Comparison of ENCODE assay signal across 8 mouse cellular contexts in genomic region chr16:17554702-17555101, GRCm38 (mm10). TPM values are rescaled to one million over a fixed set of nuclear protein-coding genes. Genes with fewer than 3 reads are reported as not detected.
DNase-seq lines count a peak whose midpoint lies in the region; ATAC-seq and TF ChIP-seq lines count a peak whose summit lies in the region.
"Not testable (repeated sequence)": the region's sequence is repeated elsewhere in the genome, so short reads cannot be mapped to it uniquely, and the experiment has no call there.
"Had no signal": no experiment of that assay in that cellular context is flagged by ENCODE, and none has a peak within 500 bp of the region (broad histone marks: within the 10 kb centered on the region; RNA-seq: fewer than 3 reads in every experiment).

No protein-coding gene starts in this region.

- peaks cover 28% of the 10 kb centered on the region for H3K4me1 ChIP-seq in embryonic facial prominence, embryonic 13.5 days
- H3K4me1 ChIP-seq in heart, embryonic 12.5 days (replicated peaks): peaks cover 41% of the 10 kb centered on the region
- H3K4me1 ChIP-seq in hindbrain, postnatal 0 days (ENCODE audit: insufficient read depth, low read length): not testable (repeated sequence)
- H3K4me1 ChIP-seq in neural tube, embryonic 15.5 days: peaks cover 24% of the 10 kb centered on the region

- not testable (repeated sequence) for H3K9me3 ChIP-seq in embryonic facial prominence, embryonic 13.5 days; heart, embryonic 12.5 days (replicated peaks); hindbrain, postnatal 0 days (ENCODE audit: low read length); neural tube, embryonic 15.5 days (replicated peaks)

- DNase-seq in R1 (ENCODE audit: low read depth, low spot score): peak; percentile 69
- not testable (repeated sequence) for DNase-seq in hindbrain, postnatal 0 days (ENCODE audit: low spot score)
- DNase-seq in liver: peak; percentile 72

- not testable (repeated sequence) for TF ChIP-seq CTCF in hindbrain, postnatal 0 days (IDR thresholded peaks at IDR 0.05; ENCODE audit: low read depth)

- not testable (repeated sequence) for ATAC-seq in embryonic facial prominence, embryonic 13.5 days (ENCODE audit: insufficient number of reproducible peaks, insufficient read depth, low FRiP score, low TSS enrichment, low read depth); hindbrain, postnatal 0 days; neural tube, embryonic 15.5 days (ENCODE audit: low FRiP score)
- ATAC-seq in heart, embryonic 12.5 days (ENCODE audit: insufficient number of reproducible peaks, low FRiP score): peak; percentile 73

- H3K4me2 ChIP-seq in embryonic facial prominence, embryonic 13.5 days: 0 out of 2 replicates have a peak overlapping the region, but pooled peaks have one; percentile 52
- peak overlapping the region; percentile 69 for H3K4me2 ChIP-seq in heart, embryonic 12.5 days
- H3K4me2 ChIP-seq in hindbrain, postnatal 0 days (ENCODE audit: low read depth, low read length): not testable (repeated sequence)
- H3K4me2 ChIP-seq in neural tube, embryonic 15.5 days: peak overlapping the region; percentile 54

- not testable (repeated sequence) for H3K79me2 ChIP-seq in macrophage (ENCODE audit: inconsistent target)

- not testable (repeated sequence) for H3K36me3 ChIP-seq in embryonic facial prominence, embryonic 13.5 days; heart, embryonic 12.5 days; hindbrain, postnatal 0 days (ENCODE audit: insufficient read depth, low read length); macrophage (ENCODE audit: inconsistent target); neural tube, embryonic 15.5 days

- WGBS in embryonic facial prominence, embryonic 13.5 days: 19% methylated on average over 4 of the region's 4 CpGs
- 8% methylated on average over 4 of the region's 4 CpGs for WGBS in heart, embryonic 12.5 days
- WGBS in hindbrain, postnatal 0 days: 24% methylated on average over 4 of the region's 4 CpGs
- WGBS in macrophage (ENCODE audit: missing documents): 79% methylated on average over 4 of the region's 4 CpGs
- 14% methylated on average over 4 of the region's 4 CpGs for WGBS in neural tube, embryonic 15.5 days

- not testable (repeated sequence) for H3K27ac ChIP-seq in embryonic facial prominence, embryonic 13.5 days; macrophage; neural tube, embryonic 15.5 days (replicated peaks)
- peak overlapping the region; percentile 92 for H3K27ac ChIP-seq in heart, embryonic 12.5 days (ENCODE audit: poor library complexity, severe bottlenecking)
- H3K27ac ChIP-seq in hindbrain, postnatal 0 days: peak overlapping the region; percentile 65; the same call in 1 of the 2 replicates

- not testable (repeated sequence) for H3K4me3 ChIP-seq in embryonic facial prominence, embryonic 13.5 days; hindbrain, postnatal 0 days (ENCODE audit: low read length); neural tube, embryonic 15.5 days (replicated peaks)
- H3K4me3 ChIP-seq in heart, embryonic 12.5 days: peak overlapping the region; percentile 32; the same call in 1 of the 2 replicates
- H3K4me3 ChIP-seq in macrophage (ENCODE audit: inconsistent target): peak overlapping the region; percentile 26; the same call in 1 of the 2 replicates

- H3K9ac ChIP-seq in embryonic facial prominence, embryonic 13.5 days; heart, embryonic 12.5 days; hindbrain, postnatal 0 days (replicated peaks; ENCODE audit: low read length); neural tube, embryonic 15.5 days (replicated peaks): not testable (repeated sequence)

- H3K27me3 ChIP-seq in embryonic facial prominence, embryonic 13.5 days: peaks cover 13% of the 10 kb centered on the region
- H3K27me3 ChIP-seq in heart, embryonic 12.5 days (replicated peaks); hindbrain, postnatal 0 days (ENCODE audit: insufficient read depth, low read length); neural tube, embryonic 15.5 days (replicated peaks): not testable (repeated sequence)

RNA-seq across cellular contexts. Expression of gene Lrrc74b, which starts 6.3 kb away (rescaled TPM):
- polyA plus RNA-seq in embryonic facial prominence, embryonic 13.5 days (2015; fragmentation: Nextera tagmentation; extraction: Ambion mirVana): not detected in 2 replicates
- polyA plus RNA-seq in heart, embryonic 12.5 days (2016; fragmentation: Nextera tagmentation; extraction: Ambion mirVana): 0.09 and 0.23 TPM in 2 replicates
- 2.3 and 2.4 TPM in 2 replicates for total RNA-seq in hindbrain, postnatal 0 days (2014; rRNA removed)
- 2.0 and 2.1 TPM in 2 replicates for polyA plus RNA-seq in hindbrain, postnatal 0 days (2015; fragmentation: Nextera tagmentation; extraction: Ambion mirVana)
- total RNA-seq in macrophage (2018; cell fraction: chromatin; rRNA removed): not detected
- total RNA-seq in macrophage (2018; cell fraction: cytosol; rRNA removed): not detected
- total RNA-seq in macrophage (2018; cell fraction: nucleus; rRNA removed): under 1 TPM in 1 of 26 experiments, not detected in 25; 0.28 TPM
- not detected in 3 replicates for polyA plus RNA-seq in macrophage (2018)
- 0.98 and 1.3 TPM in 2 replicates for polyA plus RNA-seq in neural tube, embryonic 15.5 days (2015; fragmentation: Nextera tagmentation; extraction: Ambion mirVana)
- total RNA-seq: liver, adult 2 months had no signal
- polyA plus RNA-seq: liver, adult 2 months had no signal

RNA-seq across cellular contexts. Expression of gene P2rx6, which starts 7.0 kb away (rescaled TPM):
- polyA plus RNA-seq in embryonic facial prominence, embryonic 13.5 days (2015; fragmentation: Nextera tagmentation; extraction: Ambion mirVana): 0.08 and 0.32 TPM in 2 replicates
- 0.86 and 1.2 TPM in 2 replicates for polyA plus RNA-seq in heart, embryonic 12.5 days (2016; fragmentation: Nextera tagmentation; extraction: Ambion mirVana)
- 3.4 and 5.1 TPM in 2 replicates for total RNA-seq in hindbrain, postnatal 0 days (2014; rRNA removed)
- polyA plus RNA-seq in hindbrain, postnatal 0 days (2015; fragmentation: Nextera tagmentation; extraction: Ambion mirVana): 2.3 and 3.0 TPM in 2 replicates
- total RNA-seq in macrophage (2018; cell fraction: chromatin; rRNA removed): 1 to 10 TPM in 9 of 26 experiments, under 1 TPM in 7, not detected in 10; 0.21 to 2.2 (median 1.0) TPM
- total RNA-seq in macrophage (2018; cell fraction: cytosol; rRNA removed): under 1 TPM; 0.14 to 0.68 (median 0.38) TPM
- 1 to 10 TPM in 4 of 26 experiments, under 1 TPM in 16, not detected in 6; 0.34 to 1.3 (median 0.73) TPM for total RNA-seq in macrophage (2018; cell fraction: nucleus; rRNA removed)
- polyA plus RNA-seq in macrophage (2018): 0.20 to 0.42 TPM (median 0.41 TPM) in 3 replicates
- 2.6 and 2.8 TPM in 2 replicates for polyA plus RNA-seq in neural tube, embryonic 15.5 days (2015; fragmentation: Nextera tagmentation; extraction: Ambion mirVana)
- polyA plus RNA-seq: liver, adult 2 months had no signal

RNA-seq across cellular contexts. Expression of gene Thap7, which starts 23.8 kb away (rescaled TPM):
- 72.5 and 75.2 TPM in 2 replicates for polyA plus RNA-seq in embryonic facial prominence, embryonic 13.5 days (2015; fragmentation: Nextera tagmentation; extraction: Ambion mirVana)
- 35.9 and 37.0 TPM in 2 replicates for polyA plus RNA-seq in heart, embryonic 12.5 days (2016; fragmentation: Nextera tagmentation; extraction: Ambion mirVana)
- total RNA-seq in hindbrain, postnatal 0 days (2014; rRNA removed): 61.0 and 66.8 TPM in 2 replicates
- polyA plus RNA-seq in hindbrain, postnatal 0 days (2015; fragmentation: Nextera tagmentation; extraction: Ambion mirVana): 57.5 and 59.5 TPM in 2 replicates
- 10 to 100 TPM in 18 of 26 experiments, 1 to 10 TPM in 8; 3.2 to 34.6 (median 15.7) TPM for total RNA-seq in macrophage (2018; cell fraction: chromatin; rRNA removed)
- 10 to 100 TPM; 12.1 to 39.3 (median 29.4) TPM for total RNA-seq in macrophage (2018; cell fraction: cytosol; rRNA removed)
- 10 to 100 TPM in 23 of 26 experiments, 1 to 10 TPM in 3; 4.7 to 38.1 (median 16.6) TPM for total RNA-seq in macrophage (2018; cell fraction: nucleus; rRNA removed)
- polyA plus RNA-seq in macrophage (2018): 23.9 to 29.0 TPM (median 28.7 TPM) in 3 replicates
- polyA plus RNA-seq in neural tube, embryonic 15.5 days (2015; fragmentation: Nextera tagmentation; extraction: Ambion mirVana): 58.1 and 60.8 TPM in 2 replicates

RNA-seq across cellular contexts. Expression of gene Slc7a4, which starts 28.3 kb away (rescaled TPM):
- 5.5 and 6.0 TPM in 2 replicates for polyA plus RNA-seq in embryonic facial prominence, embryonic 13.5 days (2015; fragmentation: Nextera tagmentation; extraction: Ambion mirVana)
- polyA plus RNA-seq in heart, embryonic 12.5 days (2016; fragmentation: Nextera tagmentation; extraction: Ambion mirVana): 9.2 and 10.9 TPM in 2 replicates
- total RNA-seq in hindbrain, postnatal 0 days (2014; rRNA removed): 74.6 and 78.7 TPM in 2 replicates
- polyA plus RNA-seq in hindbrain, postnatal 0 days (2015; fragmentation: Nextera tagmentation; extraction: Ambion mirVana): 42.5 and 42.8 TPM in 2 replicates
- total RNA-seq in macrophage (2018; cell fraction: chromatin; rRNA removed): 1 to 10 TPM in 11 of 26 experiments, under 1 TPM in 12, not detected in 3; 0.25 to 3.1 (median 0.89) TPM
- 1 to 10 TPM in 17 of 26 experiments, under 1 TPM in 9; 0.44 to 3.9 (median 1.7) TPM for total RNA-seq in macrophage (2018; cell fraction: cytosol; rRNA removed)
- total RNA-seq in macrophage (2018; cell fraction: nucleus; rRNA removed): 1 to 10 TPM in 22 of 26 experiments, under 1 TPM in 4; 0.69 to 6.3 (median 1.9) TPM
- polyA plus RNA-seq in macrophage (2018): 0.69 to 3.7 TPM (median 1.4 TPM) in 3 replicates
- 40.4 and 46.1 TPM in 2 replicates for polyA plus RNA-seq in neural tube, embryonic 15.5 days (2015; fragmentation: Nextera tagmentation; extraction: Ambion mirVana)

RNA-seq across cellular contexts. Expression of gene Lztr1, which starts 46.2 kb away (rescaled TPM):
- polyA plus RNA-seq in embryonic facial prominence, embryonic 13.5 days (2015; fragmentation: Nextera tagmentation; extraction: Ambion mirVana): 98.5 and 119 TPM in 2 replicates
- polyA plus RNA-seq in heart, embryonic 12.5 days (2016; fragmentation: Nextera tagmentation; extraction: Ambion mirVana): 49.2 and 56.6 TPM in 2 replicates
- total RNA-seq in hindbrain, postnatal 0 days (2014; rRNA removed): 191 and 279 TPM in 2 replicates
- 82.2 and 89.8 TPM in 2 replicates for polyA plus RNA-seq in hindbrain, postnatal 0 days (2015; fragmentation: Nextera tagmentation; extraction: Ambion mirVana)
- total RNA-seq in macrophage (2018; cell fraction: chromatin; rRNA removed): 100 to 1,000 TPM in 12 of 26 experiments, 10 to 100 TPM in 14; 35.6 to 167 (median 89.3) TPM
- 10 to 100 TPM; 14.9 to 34.0 (median 22.0) TPM for total RNA-seq in macrophage (2018; cell fraction: cytosol; rRNA removed)
- 100 to 1,000 TPM in 1 of 26 experiments, 10 to 100 TPM in 25; 21.4 to 113 (median 51.9) TPM for total RNA-seq in macrophage (2018; cell fraction: nucleus; rRNA removed)
- 23.8 to 33.8 TPM (median 28.9 TPM) in 3 replicates for polyA plus RNA-seq in macrophage (2018)
- polyA plus RNA-seq in neural tube, embryonic 15.5 days (2015; fragmentation: Nextera tagmentation; extraction: Ambion mirVana): 118 and 129 TPM in 2 replicates
